Comparison of ENCODE assay signal across 20 mouse cellular contexts in the genomic region with DNA sequence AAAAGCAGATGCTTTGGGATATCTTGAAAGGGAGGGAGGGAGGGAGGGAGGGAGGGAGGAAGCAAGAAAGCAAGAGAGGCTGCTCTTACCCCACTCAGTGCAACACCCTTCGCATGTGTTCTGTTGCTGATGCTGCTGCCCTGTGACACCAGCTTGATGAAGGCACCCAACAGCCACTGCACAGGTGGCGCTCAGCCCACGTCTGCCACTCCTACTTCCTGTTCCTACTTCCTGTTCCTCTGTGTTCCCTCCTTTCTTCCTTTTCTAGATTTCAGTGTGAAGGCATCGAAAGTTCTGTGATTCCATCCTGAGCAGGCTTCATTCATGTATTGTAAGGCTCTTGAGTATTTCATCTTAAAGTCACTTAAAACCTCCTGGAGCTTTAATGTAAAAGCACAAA.
A peak's percentile ranks its signal among the peaks of the same experiment; 100 is the strongest.
DNase-seq lines count a peak whose midpoint lies in the region; ATAC-seq and TF ChIP-seq lines count a peak whose summit lies in the region.
"Had no signal": no experiment of that assay in that cellular context is flagged by ENCODE, and none has a peak within 500 bp of the region (broad histone marks: within the 10 kb centered on the region; RNA-seq: fewer than 3 reads in every experiment).

No protein-coding gene starts in this region.

- H3K27ac ChIP-seq in MEL (ENCODE audit: control insufficient read depth, low read depth, low read length), result no peak overlapping the region
- no peak overlapping the region for H3K27ac ChIP-seq in kidney, embryonic 16.5 days (ENCODE audit: low read length)
- H3K27ac ChIP-seq in midbrain, embryonic 10.5 days (replicated peaks), result no peak overlapping the region
- H3K27ac ChIP-seq: embryonic facial prominence, embryonic 13.5 days; forebrain, embryonic 13.5 days; hindbrain, embryonic 15.5 days; left cerebral cortex, adult 2 months; liver, embryonic 13.5 days had no signal

- H3K9me3 ChIP-seq in MEL (replicated peaks; ENCODE audit: insufficient read depth, low read length), result no peaks in the 10 kb centered on the region
- no peaks in the 10 kb centered on the region for H3K9me3 ChIP-seq in kidney, embryonic 16.5 days (ENCODE audit: low read length)
- no peaks in the 10 kb centered on the region for H3K9me3 ChIP-seq in midbrain, embryonic 10.5 days (replicated peaks)
- H3K9me3 ChIP-seq: embryonic facial prominence, embryonic 13.5 days; forebrain, embryonic 13.5 days; hindbrain, embryonic 15.5 days; liver, embryonic 13.5 days had no signal

- H3K4me1 ChIP-seq in MEL (ENCODE audit: control insufficient read depth in 1 of 2, insufficient read depth in 2 of 2, low read length in 2 of 2), result peaks cover 16 to 25% of the 10 kb centered on the region in 2 experiments
- no peaks in the 10 kb centered on the region; the same call in 1 of the 2 replicates for H3K4me1 ChIP-seq in kidney, embryonic 16.5 days (ENCODE audit: insufficient read depth, low read length)
- H3K4me1 ChIP-seq in midbrain, embryonic 10.5 days, result peaks cover 16% of the 10 kb centered on the region
- H3K4me1 ChIP-seq: embryonic facial prominence, embryonic 13.5 days; hindbrain, embryonic 15.5 days; liver, embryonic 13.5 days had no signal

- no peak for TF ChIP-seq POLR2A in MEL (IDR thresholded peaks at IDR 0.05; ENCODE audit: control insufficient read depth in 1 of 2, insufficient read depth in 1 of 2, low read depth in 1 of 2, low read length in 2 of 2, poor library complexity in 1 of 2)

- ATAC-seq in megakaryocyte, adult 5-6 weeks (ENCODE audit: poor library complexity, severe bottlenecking), result peak; percentile 39; the same call in 1 of the 2 replicates
- ATAC-seq in kidney, embryonic 16.5 days (ENCODE audit: low FRiP score, low TSS enrichment), result no peak
- ATAC-seq: forebrain, embryonic 13.5 days had no signal

- peaks cover 0 to 23% of the 10 kb centered on the region in 2 experiments; a peak in 2 of 4 replicates for H3K36me3 ChIP-seq in MEL (ENCODE audit: control insufficient read depth in 1 of 2, insufficient read depth in 2 of 2, low read length in 2 of 2)
- no peaks in the 10 kb centered on the region for H3K36me3 ChIP-seq in kidney, embryonic 16.5 days (ENCODE audit: insufficient read depth, low read length)
- H3K36me3 ChIP-seq in midbrain, embryonic 10.5 days, result no peaks in the 10 kb centered on the region
- H3K36me3 ChIP-seq: embryonic facial prominence, embryonic 13.5 days; hindbrain, embryonic 15.5 days; liver, embryonic 13.5 days had no signal

- no peak overlapping the region for H3K9ac ChIP-seq in MEL (ENCODE audit: control insufficient read depth, low read depth, low read length, poor library complexity, severe bottlenecking)
- no peak overlapping the region for H3K9ac ChIP-seq in kidney, embryonic 16.5 days (replicated peaks; ENCODE audit: low read length)
- H3K9ac ChIP-seq: embryonic facial prominence, embryonic 13.5 days; forebrain, embryonic 13.5 days; hindbrain, embryonic 15.5 days; liver, embryonic 13.5 days; lung, embryonic 14.5 days had no signal

- no peak for TF ChIP-seq CTCF in MEL (IDR thresholded peaks at IDR 0.05 in 2 of 3, conservative IDR thresholded peaks at IDR 0.05 in 1 of 3; ENCODE audit: control insufficient read depth in 1 of 3, insufficient read depth in 1 of 3, low read depth in 2 of 3, low read length in 3 of 3, poor library complexity in 1 of 3, severe bottlenecking in 1 of 3)

- no peak overlapping the region for H3K4me3 ChIP-seq in MEL (ENCODE audit: control insufficient read depth in 1 of 2, insufficient read depth in 1 of 2, low read depth in 2 of 2, low read length in 2 of 2)
- H3K4me3 ChIP-seq in kidney, embryonic 16.5 days (ENCODE audit: low read length), result no peak overlapping the region
- no peak overlapping the region for H3K4me3 ChIP-seq in midbrain, embryonic 10.5 days
- H3K4me3 ChIP-seq: embryonic facial prominence, embryonic 13.5 days; erythroblast, embryonic 14.5 days; forebrain, embryonic 13.5 days; hindbrain, embryonic 15.5 days; left cerebral cortex, adult 2 months; liver, embryonic 13.5 days had no signal

- 92% methylated on average over 4 of the region's 4 CpGs for WGBS in kidney, embryonic 16.5 days
- WGBS in midbrain, embryonic 10.5 days, result 90% methylated on average over 4 of the region's 4 CpGs

- TF ChIP-seq RAD21 in MEL (IDR thresholded peaks at IDR 0.05; ENCODE audit: low read depth, low read length), result no peak

- H3K79me2 ChIP-seq in MEL (ENCODE audit: control insufficient read depth, insufficient read depth, low read length, poor library complexity), result no peaks in the 10 kb centered on the region

- DNase-seq in thymus, postnatal 25 days, result peak; percentile 9
- DNase-seq in thymus, postnatal 10 days (ENCODE audit: low spot score in 2 of 2), result no peak
- DNase-seq in MEL (ENCODE audit: low read depth, low spot score), result peak; percentile 41
- DNase-seq in midbrain, embryonic 10.5 days (ENCODE audit: low spot score), result no peak
- no peak for DNase-seq in cerebellum, adult 11 months
- DNase-seq: cerebellum, adult 8-10 months; cerebellum, postnatal 36 days; embryo, embryonic 11 days; kidney, adult 2 months; kidney, postnatal 10 days; liver, embryonic 13.5 days; lung, embryonic 14.5 days; thymus, adult 18-20 months had no signal

- H3K4me2 ChIP-seq in kidney, embryonic 16.5 days (replicated peaks; ENCODE audit: low read depth, low read length), result no peak overlapping the region
- H3K4me2 ChIP-seq: embryonic facial prominence, embryonic 13.5 days; forebrain, embryonic 13.5 days; hindbrain, embryonic 15.5 days; liver, embryonic 13.5 days; lung, embryonic 14.5 days had no signal

- no peaks in the 10 kb centered on the region for H3K27me3 ChIP-seq in MEL (ENCODE audit: control insufficient read depth in 1 of 2, insufficient read depth in 2 of 2, low read length in 2 of 2)
- H3K27me3 ChIP-seq in kidney, embryonic 16.5 days (ENCODE audit: insufficient read depth, low read length), result no peaks in the 10 kb centered on the region
- no peaks in the 10 kb centered on the region for H3K27me3 ChIP-seq in midbrain, embryonic 10.5 days (ENCODE audit: low read depth, poor library complexity, severe bottlenecking)
- H3K27me3 ChIP-seq: embryonic facial prominence, embryonic 13.5 days; forebrain, embryonic 13.5 days; hindbrain, embryonic 15.5 days; liver, embryonic 13.5 days had no signal

- no peak for TF ChIP-seq EP300 in MEL (IDR thresholded peaks at IDR 0.05; ENCODE audit: low read depth in 1 of 2, low read length in 2 of 2)

TF ChIP-seq in MEL, 35 proteins besides CTCF, POLR2A, EP300 and RAD21:
- TF ChIP-seq TCF12 (IDR thresholded peaks at IDR 0.05; ENCODE audit: low read depth, low read length) (no peak), SMC3 (IDR thresholded peaks at IDR 0.05; ENCODE audit: low read depth, low read length) (no peak), RCOR1 (IDR thresholded peaks at IDR 0.05; ENCODE audit: low read depth, low read length) (no peak), ELF1 (IDR thresholded peaks at IDR 0.05; ENCODE audit: low read depth, low read length) (peak; percentile 40; the same call in 1 of the 2 replicates), ZNF384 (IDR thresholded peaks at IDR 0.05; ENCODE audit: low read depth, low read length) (no peak)

Comparison
In these comparisons a context has a peak if more than half of its experiments do, and no peak if none do; other contexts are left out.
1. DNase-seq: peak in thymus, postnatal 25 days (single experiment) and MEL (single experiment); none in thymus, postnatal 10 days (0 of 2), midbrain, embryonic 10.5 days (single experiment) and cerebellum, adult 11 months (single experiment).